Mouse (Mus musculus) erythroid progenitor cell, adult 5-6 weeks (primary cell): ENCODE results near the gene Jpt1. TPM values are rescaled to one million over a fixed set of nuclear protein-coding genes. Genes with fewer than 3 reads are reported as not detected.
"Not testable (repeated sequence)": the region's sequence is repeated elsewhere in the genome, so short reads cannot be mapped to it uniquely, and the experiment has no call there.

ENCODE experiments used
- ATAC-seq: replicated peaks from 2 replicates; pipeline ENCODE4 v1.8.0; 2016; ENCODE audit warnings: moderate number of reproducible peaks, mild to moderate bottlenecking, moderate TSS enrichment, inconsistent platforms; ENCODE audit not compliant: poor library complexity, low FRiP score, severe bottlenecking
- total RNA-seq, 2 experiments: library from RNA; stranded (forward) in 1 of 2; stranded (reverse) in 1 of 2; fragments of 150-400 nt in 1 of 2; fragments of 186-747, 209-891 nt in 1 of 2; gene quantifications; 2 replicates each; pipeline versions ENCODE4 v1.2.3 to v1.2.4; 2015 to 2017; ENCODE audit warnings: low replicate concordance in 2 of 2

The Jpt1 gene
- total RNA-seq, 2 experiments from 2014 or later, result 168 to 235 TPM

DNA sequence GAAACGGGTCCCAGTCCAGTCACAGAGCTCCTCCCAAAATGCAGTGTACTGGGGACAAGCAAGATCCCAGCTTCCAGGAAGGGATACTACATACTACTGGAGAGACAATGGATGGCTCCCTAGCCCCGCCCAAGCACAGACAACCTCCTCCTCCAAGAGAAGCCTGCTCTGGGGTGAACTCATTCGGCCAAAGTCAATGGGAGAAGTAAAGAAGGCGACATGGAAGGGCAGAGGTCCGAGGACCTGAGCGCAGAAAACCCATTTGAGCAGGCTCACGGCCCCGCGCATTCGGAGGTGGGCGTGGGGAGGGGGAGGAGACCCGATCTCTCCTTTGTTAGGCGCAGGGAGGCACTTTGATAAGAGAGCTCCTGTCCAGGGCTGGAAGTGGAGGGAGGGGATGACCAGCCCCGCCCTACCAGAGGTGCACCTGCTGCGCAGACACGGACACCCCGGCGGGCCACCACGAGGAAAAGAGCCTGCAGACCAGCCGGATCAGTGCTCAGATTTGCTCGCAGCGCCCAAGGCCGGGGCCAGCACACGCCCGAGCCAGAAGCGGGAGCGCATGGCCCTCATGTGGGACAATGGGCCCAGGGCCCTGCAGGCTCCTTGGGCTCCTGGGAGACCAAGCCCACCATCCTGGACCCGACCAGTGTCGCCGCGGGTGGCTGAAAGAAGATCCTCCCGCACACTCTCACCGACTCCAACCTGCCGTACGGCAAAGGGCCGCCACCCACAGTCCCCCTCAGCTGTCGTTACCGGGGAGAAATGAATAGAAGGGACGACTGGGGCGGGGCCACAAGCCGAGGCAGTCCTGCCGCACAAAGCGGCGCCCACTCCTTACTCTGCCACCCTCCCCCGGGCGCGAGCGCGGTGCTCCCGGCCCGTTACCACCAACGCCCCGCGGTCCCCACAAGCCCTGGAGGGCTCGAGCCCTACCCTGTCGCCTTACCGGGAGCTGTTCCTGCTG is 633 bp downstream of the Jpt1 start:
- peak; percentile 49 for ATAC-seq

DNA sequence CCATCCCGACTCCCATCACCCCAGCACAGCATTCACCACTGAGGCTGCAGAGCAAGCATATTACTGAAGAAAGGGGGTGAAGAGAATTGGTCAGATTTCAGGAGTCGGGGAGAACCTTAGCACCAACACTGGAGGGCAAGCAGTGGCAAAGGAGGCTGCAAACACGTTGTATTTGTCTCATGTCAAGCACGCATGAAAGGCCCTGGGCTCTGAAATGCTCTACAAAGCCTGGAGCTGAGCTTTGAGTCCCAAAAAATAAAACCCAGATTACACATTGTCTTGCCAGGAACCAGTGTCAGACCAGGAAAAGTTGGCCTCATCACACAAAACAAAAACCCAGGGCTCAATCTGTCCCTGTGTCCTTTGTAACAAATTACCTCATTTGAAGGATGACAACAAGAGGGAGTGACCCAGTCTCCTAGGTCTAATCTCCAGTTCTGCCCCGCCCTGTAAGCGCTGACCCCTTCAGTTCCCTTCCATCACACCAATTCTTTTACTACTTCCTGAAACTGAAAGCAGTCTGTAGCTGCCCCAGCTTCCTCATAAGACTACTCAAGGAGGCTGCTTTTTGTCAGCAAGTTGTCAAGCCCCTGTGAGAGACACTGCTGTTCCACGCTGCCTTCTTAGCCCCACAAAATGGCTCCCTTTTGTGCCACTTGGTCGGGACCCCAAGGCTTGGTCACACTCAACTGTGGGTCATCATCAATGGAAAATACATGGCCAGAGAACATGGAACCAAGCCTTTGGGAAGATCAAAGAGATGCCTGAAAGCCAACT is 1.6 kb downstream of the Jpt1 start:
- no peak for ATAC-seq

DNA sequence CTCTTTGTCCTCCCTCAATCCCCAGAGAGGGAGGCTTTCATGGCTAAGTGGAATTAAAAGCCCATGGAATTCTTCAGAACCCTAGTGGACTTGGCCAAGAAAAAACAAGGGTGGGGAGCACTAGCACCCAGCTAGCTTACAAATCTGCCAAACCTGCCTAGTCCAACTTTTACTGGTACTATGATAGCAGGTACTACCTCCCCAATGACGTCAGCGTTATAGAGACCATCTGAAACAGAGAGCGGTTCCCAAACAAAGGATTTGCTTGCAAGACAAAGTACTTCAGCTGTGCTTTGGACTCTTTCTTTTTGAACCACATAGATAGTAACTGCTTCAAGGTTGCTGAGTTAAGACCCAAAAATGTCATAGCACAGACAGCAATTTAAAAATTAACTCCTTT is 2.2 kb downstream of the Jpt1 start:
- ATAC-seq, result no peak

DNA sequence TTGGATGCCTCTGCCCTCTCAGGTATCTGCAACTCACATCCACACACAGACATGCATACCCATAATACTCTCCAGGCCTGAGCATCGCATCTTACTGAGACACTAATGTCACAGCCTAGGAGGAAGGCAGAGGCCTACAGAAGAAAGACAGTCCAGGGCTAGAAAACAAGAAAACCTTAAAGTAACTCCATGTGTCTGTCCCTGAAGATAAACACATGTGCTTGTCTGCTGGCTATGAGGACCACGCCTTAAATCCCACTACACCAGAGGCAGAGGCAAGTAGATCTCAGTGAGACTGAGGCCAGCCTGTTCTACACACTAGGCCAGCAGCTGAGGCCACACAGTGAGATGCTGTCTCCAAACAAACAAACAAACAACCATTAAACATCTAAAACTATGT is 3.1 kb downstream of the Jpt1 start:
- peak; percentile 64 for ATAC-seq

DNA sequence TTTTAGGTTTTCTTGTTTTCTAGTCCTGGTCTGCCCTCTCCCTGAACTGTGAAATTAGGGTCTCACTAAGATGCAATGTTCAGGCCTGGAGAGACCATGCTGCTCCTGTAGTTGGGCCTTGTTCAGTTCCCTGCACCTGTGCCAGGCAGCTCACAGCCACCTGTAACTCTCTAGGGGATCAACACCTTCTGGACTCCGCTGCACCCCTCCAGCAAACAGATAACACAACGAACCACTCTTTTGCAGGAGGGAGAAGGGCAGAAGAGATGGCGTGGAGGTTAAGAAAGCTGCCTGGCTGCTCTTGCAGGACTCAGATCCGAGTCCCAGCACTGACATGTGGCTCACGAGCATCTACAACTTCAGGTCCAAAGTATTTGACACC is 3.7 kb downstream of the Jpt1 start:
- ATAC-seq, result no peak

DNA sequence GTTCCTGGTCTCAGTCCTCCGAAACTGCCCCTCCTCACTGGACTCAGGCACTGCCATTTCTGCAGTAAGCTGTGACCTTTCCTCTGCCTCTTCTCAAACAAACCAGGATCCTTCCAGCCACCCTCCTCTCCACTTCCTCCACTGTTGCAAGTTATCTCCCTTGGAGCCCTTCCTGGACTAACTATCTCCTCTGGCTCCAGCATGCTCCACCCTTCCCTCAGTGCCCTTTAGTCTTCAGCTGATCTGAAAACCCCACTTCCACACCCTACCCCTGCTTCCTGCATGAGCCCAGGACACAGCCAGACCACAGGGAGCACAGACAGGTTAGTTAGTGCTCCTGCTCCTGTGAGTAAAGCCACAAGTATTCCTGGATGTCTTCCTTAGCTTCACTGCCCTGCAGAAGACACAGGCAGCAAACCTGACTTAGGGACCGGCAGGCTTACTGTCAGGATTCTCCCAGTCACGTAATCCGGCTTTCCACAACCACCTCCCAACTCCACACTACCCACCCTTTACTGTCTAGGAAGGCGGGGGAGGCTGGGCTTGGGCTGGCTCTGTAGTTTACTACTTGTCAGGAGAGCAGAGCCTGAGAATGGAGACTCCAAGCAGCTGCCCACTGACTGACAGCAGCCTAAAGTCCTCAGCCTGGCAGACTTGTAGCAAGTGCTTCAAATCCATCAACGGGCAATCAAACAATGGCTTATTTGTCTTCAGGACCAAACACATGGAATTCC is 4.2 kb downstream of the Jpt1 start:
- peak; percentile 35 for ATAC-seq

DNA sequence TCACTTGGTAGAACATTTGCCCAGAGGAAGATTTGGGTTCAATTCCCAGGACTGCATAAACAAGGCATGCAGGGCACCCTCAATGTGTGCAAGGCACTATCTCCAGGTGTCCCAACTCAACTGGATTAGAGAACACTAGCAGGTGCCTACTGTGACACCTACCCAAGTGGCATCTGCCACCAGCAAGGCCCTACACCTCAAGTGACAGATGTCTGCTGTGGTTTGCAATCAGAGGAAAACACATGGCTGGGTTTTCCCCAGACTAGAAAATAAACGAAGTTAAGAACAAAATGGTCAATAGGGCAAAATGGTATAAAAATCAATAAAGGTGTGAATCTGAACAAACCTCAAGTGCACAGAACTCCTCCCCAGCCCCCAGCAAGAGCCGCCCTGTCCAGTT is 6.1 kb downstream of the Jpt1 start:
- ATAC-seq, result no peak

DNA sequence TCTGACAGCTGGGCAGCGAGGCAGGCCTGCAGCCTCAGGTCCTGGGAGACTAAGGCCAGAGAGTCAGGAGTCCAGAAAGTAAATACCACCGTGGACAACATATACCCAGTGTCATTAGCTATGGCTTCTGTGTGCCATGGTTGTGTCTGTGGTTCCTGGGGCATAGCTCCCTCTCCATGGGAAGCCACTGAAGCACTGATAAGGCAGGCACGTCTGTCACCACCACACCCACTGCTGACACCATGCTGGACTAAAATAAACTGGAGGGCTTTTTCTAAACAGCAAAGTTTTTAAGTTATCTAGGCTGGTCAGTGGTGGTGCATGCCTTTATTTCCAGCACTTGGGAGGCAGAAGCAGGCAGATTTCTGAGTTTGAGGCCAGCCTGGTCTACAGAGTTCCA is 7.6 kb downstream of the Jpt1 start:
- ATAC-seq, result peak; percentile 81

DNA sequence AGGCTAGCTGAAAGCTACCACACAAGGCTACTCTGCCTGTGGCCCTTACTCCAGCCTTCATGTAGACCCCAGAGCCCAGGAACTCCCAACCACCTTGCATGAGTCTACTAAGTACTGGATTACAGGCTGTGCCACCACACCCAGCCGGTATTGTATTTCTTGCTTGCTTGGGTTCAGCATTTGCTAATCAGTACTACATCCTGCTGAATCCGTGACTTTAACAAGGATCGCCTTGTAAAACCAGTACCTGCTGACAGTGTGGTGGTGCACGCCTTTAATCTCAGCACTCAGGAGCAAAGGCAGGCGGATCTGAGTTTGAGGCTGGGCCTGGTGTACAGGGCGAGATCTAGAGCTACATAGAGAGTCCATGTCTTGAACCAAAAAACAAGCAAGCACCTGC is 11.6 kb downstream of the Jpt1 start:
- ATAC-seq, result no peak

DNA sequence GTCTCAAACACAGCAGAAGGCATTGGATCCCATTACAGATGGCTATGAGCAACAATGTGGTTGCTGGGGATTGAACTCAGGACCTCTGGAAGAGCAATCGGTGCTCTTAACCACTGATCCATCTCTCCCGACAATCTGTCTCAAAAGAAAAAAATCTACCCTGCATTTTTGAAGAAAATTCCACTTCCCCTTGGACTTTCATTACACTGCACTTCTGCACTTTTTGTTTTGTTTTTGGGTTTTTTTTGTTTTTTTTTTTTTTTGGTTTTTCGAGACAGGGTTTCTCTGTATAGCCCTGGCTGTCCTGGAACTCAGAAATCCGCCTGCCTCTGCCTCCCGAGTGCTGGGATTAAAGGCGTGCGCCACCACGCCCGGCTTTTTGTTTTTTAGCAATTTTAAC is 17.6 kb downstream of the Jpt1 start:
- not testable (repeated sequence) for ATAC-seq

DNA sequence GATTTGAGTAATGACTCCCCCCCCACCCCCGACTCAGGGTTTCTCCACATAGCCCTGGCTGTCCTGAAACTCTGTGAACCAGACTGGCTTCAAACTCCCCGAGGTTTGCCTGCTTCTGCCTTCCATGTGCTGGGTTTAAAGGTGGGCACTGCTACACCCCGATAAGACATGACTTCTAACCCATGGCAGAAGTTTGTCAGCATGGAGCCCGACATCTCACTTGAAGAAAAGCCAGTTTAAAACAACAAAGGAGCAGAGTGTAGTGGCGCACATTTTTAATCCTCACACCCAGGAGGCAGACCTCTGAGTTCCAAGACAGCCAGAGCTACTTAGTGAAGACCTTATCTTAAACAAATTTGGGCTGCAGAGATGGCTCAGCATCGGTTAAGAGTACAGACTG is 21.8 kb downstream of the Jpt1 start:
- ATAC-seq, result no peak

DNA sequence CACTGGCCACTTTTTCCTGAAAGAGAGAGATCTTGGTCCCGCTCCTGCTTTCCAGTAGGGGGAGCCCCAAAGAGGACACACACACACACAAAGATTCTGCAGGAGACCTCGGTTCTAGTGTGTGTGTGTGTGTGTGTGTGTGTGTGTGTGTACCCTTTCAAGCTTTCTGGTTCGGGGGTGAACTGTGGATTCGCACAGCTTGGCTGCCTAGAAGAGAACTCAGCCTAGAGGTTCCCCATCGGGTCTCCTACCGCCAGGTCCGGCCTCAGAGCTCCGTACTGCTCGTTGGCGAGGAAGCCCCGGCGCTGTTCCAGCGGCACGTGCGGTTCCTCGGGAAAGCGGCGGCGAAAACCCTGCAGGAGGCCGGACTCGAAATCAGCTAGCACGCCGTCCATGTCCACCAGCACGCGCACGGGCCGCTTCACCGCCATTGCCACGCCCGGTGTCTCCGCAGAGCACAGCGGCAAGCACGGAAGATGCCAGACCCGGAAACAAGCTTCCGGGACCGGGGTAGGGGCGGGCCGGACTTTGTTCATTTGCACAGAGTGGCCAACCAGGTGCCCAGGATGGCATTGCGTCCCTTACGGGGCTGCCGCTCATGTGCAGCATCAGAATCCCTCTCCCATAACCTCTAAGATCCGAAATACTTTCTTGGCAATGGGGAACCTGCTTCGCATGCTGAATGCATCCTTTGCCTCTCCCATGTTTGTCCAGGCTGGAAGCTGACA is 22.7 kb downstream of the Jpt1 start, which contains the start of gene Nt5c:
Nt5c (minus strand) TSS at position 507 of the 728 bp plus-strand sequence.
- ATAC-seq, result peak; percentile 90

DNA sequence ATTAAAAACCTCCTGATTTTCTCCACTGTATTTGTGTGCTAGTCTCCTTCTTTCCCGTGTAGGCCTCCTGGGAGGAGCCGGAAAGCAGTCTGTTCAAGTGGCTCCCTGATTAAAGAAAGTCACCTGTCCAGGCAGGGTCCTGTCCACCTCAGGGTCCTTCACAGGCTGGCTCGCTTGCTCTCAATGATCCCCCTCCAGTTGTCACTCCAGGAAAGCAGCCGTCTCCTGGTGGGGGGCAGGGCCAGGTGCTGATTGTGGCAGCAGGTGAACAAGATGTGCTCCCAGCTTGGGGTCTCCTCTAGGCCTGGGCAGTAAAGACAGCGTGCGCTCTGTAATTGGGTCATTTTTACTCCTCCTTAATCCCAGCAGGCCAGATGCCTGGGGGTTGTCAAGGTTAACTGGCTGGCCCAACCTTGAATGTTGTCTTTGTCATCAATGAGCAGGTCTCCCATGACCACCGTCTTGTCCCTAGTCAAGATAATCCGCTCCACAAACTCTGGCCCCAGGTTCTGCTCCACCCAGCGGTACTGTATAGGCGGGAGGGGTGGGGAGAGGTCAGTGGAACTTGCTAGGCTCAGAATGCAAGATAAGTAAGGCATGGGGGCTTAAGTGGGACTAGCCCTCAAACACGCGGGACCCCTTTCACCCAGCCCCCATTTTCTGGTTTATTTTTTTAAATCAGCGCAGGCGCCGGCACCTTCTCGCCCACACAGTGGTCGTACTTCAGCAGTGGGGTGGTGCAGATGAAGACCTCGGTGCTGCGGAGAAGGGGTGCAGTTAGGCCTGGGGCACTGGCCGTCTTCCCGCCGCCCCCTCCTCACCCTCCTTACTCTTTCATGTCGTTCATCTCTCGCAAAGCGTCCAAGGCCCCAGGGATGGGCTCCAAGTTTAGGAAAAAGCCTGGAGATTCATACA is 23.5 kb downstream of the Jpt1 start:
- 0 out of 2 replicates have a peak, but pooled peaks have one; percentile 3 for ATAC-seq

DNA sequence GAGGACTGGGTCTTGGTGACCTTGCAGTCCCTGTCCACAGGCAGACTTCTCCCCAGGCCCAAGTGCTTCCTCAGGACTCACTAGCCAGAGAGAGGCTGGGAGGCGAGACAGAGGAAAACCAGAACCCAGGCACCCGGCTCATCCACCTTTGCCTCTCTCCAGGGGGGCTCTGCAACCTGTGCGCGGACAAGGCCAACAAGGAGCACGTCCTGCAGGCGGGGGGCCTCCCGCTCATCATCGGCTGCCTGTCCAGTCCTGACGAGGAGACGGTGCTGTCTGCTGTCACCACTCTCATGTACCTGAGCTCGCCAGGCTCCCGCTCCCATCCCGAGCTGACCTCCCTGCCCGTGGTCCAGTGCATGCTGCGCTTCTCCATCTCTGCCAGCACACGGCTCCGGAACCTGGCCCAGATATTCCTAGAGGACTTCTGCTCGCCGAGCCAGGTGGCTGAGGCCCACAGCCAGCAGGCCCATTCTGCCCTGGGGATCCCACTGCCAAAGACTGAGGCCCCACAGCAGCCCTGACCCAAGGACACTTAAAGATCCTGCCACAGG is 25.6 kb downstream of the Jpt1 start:
- ATAC-seq, result no peak

DNA sequence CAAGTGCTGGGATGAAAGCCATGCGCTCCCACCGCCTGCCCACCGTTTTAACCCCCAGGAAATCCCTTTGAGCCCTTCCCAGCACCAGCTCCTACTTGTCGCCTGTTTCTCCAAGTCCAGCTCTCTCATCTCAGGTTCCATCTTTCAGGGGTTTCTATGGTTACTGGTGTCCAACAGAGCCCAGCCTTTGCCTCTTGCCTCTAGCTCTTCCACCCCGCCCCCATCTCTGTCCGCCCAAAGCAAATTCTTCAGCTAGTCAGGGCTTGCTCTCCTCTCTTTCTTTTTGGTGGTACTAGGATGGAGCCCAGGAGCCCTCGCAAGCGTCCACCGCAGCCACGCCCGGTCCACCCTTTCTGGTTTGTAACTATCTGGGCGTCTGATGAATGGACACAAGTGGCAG is 29.0 kb downstream of the Jpt1 start:
- ATAC-seq, result no peak

DNA sequence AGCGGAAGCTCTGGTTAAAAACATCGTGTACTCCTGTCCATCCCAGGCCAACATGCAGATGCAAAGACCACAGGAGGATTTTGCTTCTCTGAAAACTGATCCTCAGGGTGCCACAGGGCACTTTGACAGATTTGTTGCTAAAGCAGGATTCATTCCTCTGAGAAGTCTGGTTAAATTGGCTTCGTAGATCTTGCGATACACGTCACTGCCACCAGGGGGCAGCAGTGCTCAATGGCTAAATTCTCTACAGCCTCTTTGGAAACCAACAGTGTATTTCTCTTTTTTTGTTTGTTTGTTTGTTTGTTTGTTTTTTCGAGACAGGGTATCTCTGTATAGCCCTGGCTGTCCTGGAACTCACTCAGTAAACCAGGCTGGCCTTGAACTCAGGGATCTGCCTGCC is 30.5 kb downstream of the Jpt1 start:
- ATAC-seq, result peak; percentile 78

DNA sequence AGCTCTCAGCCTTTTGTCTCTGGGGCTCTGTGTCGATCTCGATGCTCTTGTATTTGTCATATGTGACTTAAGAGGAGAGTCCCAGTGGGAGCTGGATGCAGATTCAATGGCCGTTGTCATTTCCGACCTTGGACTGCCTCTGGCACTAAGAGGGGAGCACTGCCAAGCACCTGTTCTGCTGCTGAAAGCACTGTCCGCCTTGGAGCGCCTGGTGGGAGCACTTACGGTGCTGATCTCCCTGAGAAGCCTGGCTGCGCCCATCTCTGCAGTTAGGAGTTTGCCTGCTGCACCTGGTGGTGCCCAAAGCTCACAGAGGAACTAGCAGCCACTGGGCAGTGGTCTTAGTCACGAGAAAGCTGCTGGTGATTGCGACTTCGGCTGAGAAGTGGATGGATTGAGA is 30.9 kb downstream of the Jpt1 start:
- no peak for ATAC-seq

DNA sequence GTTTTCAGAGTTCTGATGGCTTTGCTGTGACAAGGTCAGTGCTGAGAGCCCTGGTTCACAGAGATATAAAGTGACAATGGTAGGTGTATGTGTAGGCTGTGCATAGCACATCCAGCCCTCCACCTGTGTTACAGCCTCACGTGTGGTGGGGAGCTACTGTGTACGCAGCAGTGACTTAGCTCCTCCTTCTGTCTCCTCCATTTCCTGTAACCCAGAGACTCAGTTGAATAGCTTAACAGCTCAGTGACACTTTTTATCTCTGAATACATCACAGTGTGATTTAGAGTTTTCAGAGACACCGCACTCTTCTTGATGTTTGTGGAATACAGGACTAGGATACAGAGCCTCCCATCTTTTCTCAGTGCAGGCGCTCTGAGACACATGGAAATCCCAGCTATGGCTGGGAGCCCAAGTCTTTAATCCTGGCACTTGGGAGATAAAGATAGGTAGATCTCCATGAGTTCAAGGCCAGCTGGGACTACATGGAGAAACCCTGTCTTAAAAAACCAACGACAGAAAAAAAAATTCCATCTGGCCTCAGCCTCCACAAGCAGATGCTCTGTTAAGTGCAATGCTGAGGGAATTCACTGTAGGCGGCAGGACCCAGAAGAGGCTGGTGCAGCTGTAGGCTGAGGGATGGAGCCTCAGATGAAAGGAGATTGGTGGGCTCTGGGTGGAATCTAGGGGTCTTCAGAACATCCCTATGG is 32.5 kb downstream of the Jpt1 start:
- no peak for ATAC-seq
